Mouse (Mus musculus) embryonic stem cell, embryonic (primary cell): Measurements from ENCODE around the gene Usp16.

Experiments
- CTCF ChIA-PET, 4 experiments: fragments of 300-600 bp in 2 of 4; fragments of 350-600 bp in 2 of 4; sonication (Branson Sonifier 250); formaldehyde crosslinking; loops; one replicate each; lab custom pipeline; 2022; ENCODE audit warnings: inconsistent platforms in 2 of 4; lab: Charles Lee
- POLR2A ChIA-PET, 4 experiments: fragments of 300-600 bp in 2 of 4; fragments of 350-600 bp in 2 of 4; sonication (Branson Sonifier 250); formaldehyde crosslinking; loops; one replicate each; lab custom pipeline; 2022; ENCODE audit warnings: antibody characterized with exemption in 4 of 4, inconsistent platforms in 1 of 4; lab: Charles Lee

Gene Usp16

GRCm38 (mm10) chr16:87512331-87512730 is 57.8 kb downstream of the Usp16 start:
- ChIA-PET POLR2A (interaction anchor here in 2 of 4 experiments (1.1 to 1.5 kb wide), 2 partner anchors 16 to 241 kb away, joined by 3 to 4 read pairs; partner anchors contain the start of gene Cct8 (in 1 of the 2)), CTCF (interaction anchor here in 1 of 4 experiments (0.7 kb wide), 1 partner anchor 222 kb away, joined by 4 read pairs; no protein-coding TSS in a partner anchor)

GRCm38 (mm10) chr16:87524228-87524627 is 69.7 kb downstream of the Usp16 start:
- CTCF ChIA-PET, result no interaction called here
- POLR2A ChIA-PET, result no interaction called here

- CTCF ChIA-PET, result no interaction called here
- POLR2A ChIA-PET, result interaction anchor here in 1 of 4 experiments (0.5 kb wide), 1 partner anchor 146 kb away, joined by 5 read pairs; no protein-coding TSS in a partner anchor
These were observed 73.2 kb downstream of the Usp16 start for GRCm38 (mm10) chr16:87527553-87528249.

- POLR2A ChIA-PET, result interaction anchor here in 1 of 4 experiments (0.7 kb wide), 1 partner anchor 170 kb away, joined by 3 read pairs; the partner anchor contains the start of gene Bach1
These were observed 74.3 kb downstream of the Usp16 start for GRCm38 (mm10) chr16:87528755-87529154.

More at GRCm38 (mm10) chr16:87528755-87529154, 74.3 kb downstream of the Usp16 start:
- CTCF ChIA-PET, result no interaction called here
